Mouse (Mus musculus) frontal cortex, postnatal 36 days (tissue): ENCODE measurements around the gene Slc35e4.
"Not testable (repeated sequence)": the region's sequence is repeated elsewhere in the genome, so short reads cannot be mapped to it uniquely, and the experiment has no call there.

Source experiments
- DNase-seq, 2 experiments: peaks; one replicate each; pipeline ENCODE4 v3.0.0; 2022; ENCODE audit warnings: low spot score in 2 of 2

The Slc35e4 gene

GRCm38 (mm10) chr11:3918738-3919137 lies 4.3 kb upstream of the Slc35e4 start:
- no peak for DNase-seq

- DNase-seq: peak; percentile 94 to 95
These were observed 952 bp downstream of the Slc35e4 start for GRCm38 (mm10) chr11:3913316-3914108.

DNA sequence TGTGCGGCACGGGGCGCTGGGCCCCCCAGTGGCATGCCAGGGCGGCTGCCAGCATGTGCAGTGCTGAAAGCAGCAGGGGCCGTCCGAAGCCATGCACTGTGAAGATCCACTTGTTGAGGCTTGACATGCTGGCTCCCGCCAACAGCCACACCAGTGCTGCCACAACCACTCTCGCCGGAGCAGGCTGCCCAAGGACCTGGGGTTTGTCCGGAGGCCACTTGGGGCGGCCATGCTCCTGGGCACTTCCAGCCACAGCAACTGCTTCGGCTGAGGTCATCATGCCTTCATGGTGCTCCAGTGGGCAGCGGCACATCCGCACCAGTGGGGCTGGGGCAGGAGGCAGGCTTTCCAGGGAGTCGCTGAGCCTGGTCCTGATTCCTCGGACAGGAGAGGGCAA lies 1.6 kb downstream of the Slc35e4 start:
- DNase-seq: peak in 1 of 2 experiments; percentile 42

- DNase-seq: peak in 1 of 2 experiments; percentile 54
These were observed 2.2 kb downstream of the Slc35e4 start for GRCm38 (mm10) chr11:3912100-3912874.

GRCm38 (mm10) chr11:3911440-3911839 lies 3.0 kb downstream of the Slc35e4 start:
- not testable (repeated sequence) for DNase-seq

GRCm38 (mm10) chr11:3910513-3911310 lies 3.8 kb downstream of the Slc35e4 start:
- no peak for DNase-seq

DNA sequence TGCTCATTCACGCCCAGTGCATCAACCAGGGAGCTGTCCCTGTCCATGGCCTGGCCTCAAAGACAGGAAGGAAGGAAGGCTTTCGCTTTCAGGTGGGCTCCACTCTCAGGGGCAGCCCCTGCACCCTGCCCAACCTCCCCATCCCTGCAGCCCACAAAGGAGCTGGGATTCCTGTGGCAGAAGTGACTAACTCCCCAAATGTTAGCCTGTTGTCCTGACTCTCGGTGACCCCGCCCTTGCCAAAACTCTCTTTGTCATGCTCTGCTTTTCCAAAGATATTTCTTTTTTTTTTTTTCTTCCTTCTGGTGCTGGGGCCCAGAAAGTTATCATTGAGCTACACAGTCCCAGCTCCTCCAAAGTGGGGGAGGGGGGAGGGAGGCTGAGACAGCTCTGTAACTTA lies 5.2 kb downstream of the Slc35e4 start:
- DNase-seq: no peak

GRCm38 (mm10) chr11:3905446-3905845 lies 9.0 kb downstream of the Slc35e4 start:
- DNase-seq: no peak

GRCm38 (mm10) chr11:3904673-3905072 lies 9.8 kb downstream of the Slc35e4 start:
- DNase-seq: no peak

GRCm38 (mm10) chr11:3903046-3903445 lies 11.4 kb downstream of the Slc35e4 start:
- DNase-seq: peak; percentile 57 to 71

DNA sequence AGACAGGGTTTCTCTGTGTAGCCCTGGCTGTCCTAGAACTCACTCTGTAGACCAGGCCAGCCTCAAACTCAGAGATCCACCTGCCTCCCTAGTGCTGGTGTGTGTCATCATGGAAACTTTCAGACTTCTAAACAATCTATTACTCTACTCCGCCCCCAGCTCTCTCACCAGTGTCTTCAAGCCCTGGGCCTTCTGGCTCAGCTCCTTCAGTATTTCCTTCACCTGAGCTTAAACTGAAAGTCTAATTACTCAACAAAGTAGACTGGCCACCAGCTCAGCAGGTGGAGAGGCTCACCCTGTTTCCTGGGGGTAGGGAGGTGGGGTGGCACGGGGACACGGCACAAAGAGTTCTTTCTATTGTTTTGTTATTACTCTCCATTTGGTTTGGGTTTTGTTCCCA lies 11.9 kb downstream of the Slc35e4 start:
- DNase-seq: no peak

DNA sequence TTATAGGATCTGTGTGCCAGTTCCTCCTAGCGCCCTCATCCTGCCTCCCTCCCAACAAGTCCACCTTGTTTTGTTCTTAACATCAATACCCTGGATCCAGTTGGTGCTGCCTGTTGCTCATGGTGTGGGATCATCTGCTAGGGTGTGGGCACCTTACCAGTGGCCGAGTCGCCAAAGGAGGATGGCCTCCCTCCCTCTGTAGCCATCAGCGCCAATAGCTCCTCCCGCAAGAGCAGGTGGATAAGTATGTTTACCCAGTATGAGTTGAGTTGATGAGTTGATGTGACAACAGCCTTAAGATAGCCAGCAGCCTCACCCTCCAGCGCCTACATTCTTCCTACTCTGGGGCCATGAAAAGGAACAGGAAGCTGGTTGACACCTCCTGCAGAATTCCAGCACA lies 14.2 kb downstream of the Slc35e4 start:
- no peak for DNase-seq

- DNase-seq: no peak
These were observed 18.5 kb downstream of the Slc35e4 start for GRCm38 (mm10) chr11:3895933-3896332.

- DNase-seq: no peak
These were observed 19.0 kb downstream of the Slc35e4 start for GRCm38 (mm10) chr11:3895458-3895857.

DNA sequence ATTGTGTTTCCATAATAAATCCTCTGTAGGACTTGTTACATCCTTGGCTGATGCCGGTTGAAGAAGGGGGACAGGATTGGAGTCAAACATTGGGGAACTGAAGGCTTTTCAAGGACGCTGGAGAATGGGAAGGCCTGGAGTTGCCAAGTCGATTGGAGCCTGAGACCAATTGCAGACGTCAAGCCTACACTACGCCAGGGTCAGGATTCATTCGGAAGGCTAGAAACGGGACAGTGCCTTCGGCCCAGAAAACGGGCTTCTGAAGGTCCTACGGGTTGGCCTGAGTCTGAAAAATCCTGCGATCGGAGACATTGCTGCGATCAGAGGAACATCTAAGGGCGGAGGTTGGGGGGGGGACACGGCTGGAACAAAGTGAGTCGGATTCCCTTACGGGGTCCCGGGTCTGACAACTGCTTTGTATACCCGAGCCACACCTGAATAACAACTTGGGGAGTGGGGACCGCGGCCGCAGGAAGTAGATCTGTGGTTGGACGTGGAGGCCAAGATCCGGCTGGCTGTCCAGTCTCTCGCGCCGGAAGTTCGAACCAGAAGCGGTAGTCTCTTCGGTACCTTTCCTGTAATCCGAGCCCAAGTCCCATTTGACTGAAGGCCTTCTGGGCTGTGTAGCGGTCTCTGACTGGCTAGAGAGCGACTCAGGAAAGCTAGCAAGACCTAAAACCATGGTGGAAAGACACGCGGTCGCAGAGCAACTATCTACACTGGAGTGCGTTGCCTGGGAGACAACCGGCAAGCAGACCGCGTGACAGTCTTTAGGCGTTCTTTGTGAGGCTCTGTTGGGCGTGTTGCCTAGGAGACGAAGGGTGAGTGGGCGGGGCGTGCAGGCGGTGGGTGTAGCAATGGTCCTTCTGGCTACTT lies 19.8 kb downstream of the Slc35e4 start, which contains the start of the genes 4921536K21Rik and Dusp18:
Gene 4921536K21Rik, minus strand, starts transcription at position 693 of the 876 bp plus-strand sequence.
Gene Dusp18, plus strand, starts transcription at position 835 of the 876 bp plus-strand sequence.
- DNase-seq: peak; percentile 97 to 99

- DNase-seq: no peak
These were observed 20.5 kb downstream of the Slc35e4 start for GRCm38 (mm10) chr11:3893970-3894369.

DNA sequence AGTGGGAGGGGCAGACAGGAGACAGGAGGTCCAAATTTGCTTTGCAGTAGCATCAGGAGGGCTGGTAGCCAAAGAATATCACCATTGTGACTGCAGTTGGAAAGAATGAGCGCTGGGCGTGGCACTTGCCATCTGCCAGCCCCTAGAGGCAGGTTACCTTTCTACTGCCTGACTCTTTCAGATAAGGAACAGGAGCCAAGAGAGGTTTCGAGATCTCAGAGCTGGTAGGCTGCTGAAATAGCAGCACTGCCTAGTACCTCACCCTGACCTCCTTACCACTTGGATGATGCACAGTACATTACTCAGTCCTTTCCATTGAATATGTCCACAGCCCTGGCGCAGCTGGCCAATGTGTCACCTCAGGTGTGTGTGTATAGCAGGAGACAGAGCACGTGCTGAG lies 27.1 kb downstream of the Slc35e4 start:
- DNase-seq: no peak

DNA sequence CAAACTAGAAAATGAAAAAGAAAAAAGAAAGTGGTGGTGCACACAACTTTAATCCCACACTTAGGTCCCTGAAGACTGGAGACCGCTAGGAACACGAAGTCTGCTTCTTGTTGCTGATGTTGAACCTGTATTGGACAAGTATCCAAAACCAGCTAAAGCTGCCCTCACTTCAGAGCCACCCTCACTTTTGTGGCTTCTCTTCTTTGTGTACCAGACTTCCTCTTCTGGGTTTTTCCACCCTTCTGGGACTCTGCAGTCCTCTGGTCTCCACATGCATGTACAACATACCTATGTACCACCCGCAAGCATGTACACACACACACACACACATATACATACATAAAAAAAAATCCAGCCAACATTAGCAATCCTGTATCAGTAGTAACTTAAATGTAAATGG lies 30.8 kb downstream of the Slc35e4 start:
- no peak for DNase-seq

GRCm38 (mm10) chr11:3879836-3880235 lies 34.6 kb downstream of the Slc35e4 start:
- peak; percentile 79 to 90 for DNase-seq

- no peak for DNase-seq
These were observed 35.8 kb downstream of the Slc35e4 start for GRCm38 (mm10) chr11:3878660-3879059.

DNA sequence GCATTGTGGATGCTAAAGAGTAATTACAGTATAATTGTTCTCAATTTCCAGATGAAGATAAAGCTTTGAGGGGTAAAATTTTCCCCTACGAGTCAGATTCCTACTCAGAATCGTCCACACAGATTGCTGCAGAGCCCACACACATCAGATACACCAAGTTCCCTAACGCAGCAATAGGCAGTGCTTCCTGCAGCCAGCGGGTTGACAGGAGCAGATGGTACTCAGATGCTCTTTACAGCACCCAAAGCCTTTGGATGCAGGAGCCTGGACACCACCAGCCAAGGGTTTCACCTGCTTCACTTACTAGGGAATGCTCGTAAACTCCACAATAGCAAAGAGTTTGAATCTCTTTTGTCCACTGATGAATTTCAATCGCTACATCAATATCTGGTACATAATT lies 38.0 kb downstream of the Slc35e4 start:
- no peak for DNase-seq
